Mouse (Mus musculus) mouse embryonic stem cell (cell line): ENCODE results near the gene Vmn2r-ps159.
"Not testable (repeated sequence)": the region's sequence is repeated elsewhere in the genome, so short reads cannot be mapped to it uniquely, and the experiment has no call there.

Experiments
- in situ Hi-C, 2 experiments: fragments of 300-500 bp; cut with MboI; formaldehyde crosslinking; loops; 1 replicate in 1 of 2; 3 replicates in 1 of 2; pipeline ENCODE4 v1.14.3; 2019 to 2020; ENCODE audit warnings: low sequenced_read_pairs in 2 of 2, low pct_unique_long_range_greater_than_20kb in 1 of 2, mixed read lengths in 1 of 2; ENCODE audit not compliant: unreplicated experiment in 1 of 2

Gene Vmn2r-ps159

GRCm38 (mm10) chr4:156330803-156331202 is at the start of gene Vmn2r-ps159:
TSS of gene Vmn2r-ps159 (plus strand) at chr4:156331103.
- in situ Hi-C loops = not testable (repeated sequence)

DNA sequence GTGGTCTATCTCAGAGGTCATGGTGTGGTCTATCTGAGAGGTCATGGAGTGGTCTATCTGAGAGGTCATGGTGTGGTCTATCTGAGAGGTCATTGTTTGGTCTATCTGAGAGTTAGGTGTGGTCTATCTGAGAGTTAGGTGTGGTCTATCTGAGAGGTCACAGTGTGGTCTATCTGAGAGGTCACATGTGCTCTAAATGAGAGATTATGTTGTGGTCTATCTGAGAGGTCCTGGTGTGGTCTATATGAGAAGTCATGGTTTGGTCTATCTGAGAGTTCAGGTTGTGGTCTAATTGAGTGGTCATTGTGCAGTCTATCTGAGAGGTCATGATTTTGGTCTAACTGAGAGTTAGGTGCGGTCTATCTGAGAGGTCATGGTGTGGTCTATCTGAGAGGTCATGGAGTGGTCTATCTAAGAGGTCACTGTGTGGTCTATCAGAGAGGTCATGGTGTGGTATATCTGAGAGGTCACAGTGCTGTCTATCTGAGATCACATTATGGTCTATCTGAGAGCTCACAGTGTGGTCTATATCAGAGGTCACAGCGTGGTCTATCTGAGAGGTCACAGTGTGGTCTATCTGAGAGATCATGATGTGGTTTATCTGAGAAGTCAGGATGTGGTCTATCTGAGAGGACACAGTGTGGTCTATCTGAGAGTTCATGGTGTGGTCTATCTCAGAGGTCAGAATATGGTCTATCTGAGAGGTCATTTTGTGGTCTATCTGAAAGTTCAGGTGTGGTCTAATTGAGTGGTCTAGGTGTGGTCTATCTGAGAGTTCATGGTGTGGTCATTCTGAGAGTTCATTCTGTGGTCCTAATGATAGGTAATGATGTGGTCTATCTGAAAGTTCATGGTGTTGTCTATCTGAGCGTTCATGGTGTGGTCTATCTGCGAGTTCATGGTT is 10.9 kb downstream of the Vmn2r-ps159 start:
- in situ Hi-C loops = not testable (repeated sequence)

GRCm38 (mm10) chr4:156342569-156343325 is 11.8 kb downstream of the Vmn2r-ps159 start:
- in situ Hi-C loops = no loop called here

DNA sequence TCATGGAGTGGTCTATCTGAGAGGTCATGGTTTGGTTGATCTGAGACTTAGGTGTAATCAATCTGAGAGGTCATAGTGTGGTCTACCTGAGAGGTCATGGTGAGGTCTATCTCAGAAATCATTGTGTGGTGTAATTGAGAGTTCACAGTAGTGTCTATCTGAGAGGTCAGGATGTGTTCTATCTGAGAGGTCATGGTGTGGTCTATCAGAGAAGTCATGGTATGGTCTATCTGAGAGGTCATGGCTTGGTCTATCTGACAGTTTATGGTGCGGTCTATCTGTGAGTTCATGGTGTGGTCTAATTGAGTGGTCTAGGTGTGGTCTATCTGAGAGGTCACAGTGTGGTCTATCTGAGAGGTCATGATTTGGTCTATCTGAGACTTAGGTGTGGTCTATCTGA is 12.4 kb downstream of the Vmn2r-ps159 start:
- in situ Hi-C loops = no loop called here

- in situ Hi-C loops = not testable (repeated sequence)
Observed at GRCm38 (mm10) chr4:156356756-156357437, 26.0 kb downstream of the Vmn2r-ps159 start.
